Mouse (Mus musculus): ENCODE results near the gene Fpr2.

Gene Fpr2
- long read RNA-seq, experiment 1: 0 reads
- long read RNA-seq, experiment 2: 0 reads

- intact Hi-C loops (cut with DNase I): no loop called here
These were observed at the start of gene Fpr2, which contains the start of gene Fpr3 for GRCm38 (mm10) chr17:17887774-17888248. Fpr2 (plus strand) TSS chr17:17887824. Fpr3 (plus strand) TSS chr17:17887852.

- intact Hi-C loops (cut with DNase I): loop anchor here (5.0 to 10.0 kb wide), 2 partner anchors 71 to 213 kb away; partner anchors contain the start of gene Lnpep
These were observed 49.5 kb upstream of the Fpr2 start for GRCm38 (mm10) chr17:17837919-17838701.

DNA sequence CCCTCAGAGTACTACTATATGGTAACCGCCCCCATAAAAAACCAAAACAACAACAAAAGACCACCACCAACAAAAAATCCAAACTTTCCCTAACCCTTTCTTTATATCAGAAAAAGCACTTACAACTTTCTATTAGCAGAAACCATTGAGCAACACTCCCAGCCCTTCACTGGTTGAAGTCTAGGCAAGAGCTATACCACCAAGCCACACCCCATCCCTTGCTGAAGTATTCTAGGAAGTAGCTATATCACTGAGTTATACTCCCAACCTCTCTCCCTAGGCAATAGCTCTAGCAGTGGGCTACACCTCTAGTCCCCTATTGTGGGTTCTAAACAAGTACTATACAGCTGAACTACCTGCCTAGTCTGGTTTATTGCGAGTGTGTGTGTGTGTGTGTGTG lies 48.3 kb upstream of the Fpr2 start:
- intact Hi-C loops (cut with DNase I): loop anchor here (5.0 to 10.0 kb wide), 2 partner anchors 72 to 214 kb away; partner anchors contain the start of gene Lnpep

GRCm38 (mm10) chr17:17840796-17841195 lies 46.8 kb upstream of the Fpr2 start:
- intact Hi-C loops (cut with DNase I): no loop called here

GRCm38 (mm10) chr17:17843534-17844261 lies 43.9 kb upstream of the Fpr2 start:
- intact Hi-C loops (cut with DNase I): loop anchor here (2.0 kb wide), 1 partner anchor 53 kb away; no protein-coding TSS in a partner anchor

GRCm38 (mm10) chr17:17844606-17845005 lies 43.0 kb upstream of the Fpr2 start:
- intact Hi-C loops (cut with DNase I): loop anchor here (2.0 kb wide), 1 partner anchor 52 kb away; no protein-coding TSS in a partner anchor

DNA sequence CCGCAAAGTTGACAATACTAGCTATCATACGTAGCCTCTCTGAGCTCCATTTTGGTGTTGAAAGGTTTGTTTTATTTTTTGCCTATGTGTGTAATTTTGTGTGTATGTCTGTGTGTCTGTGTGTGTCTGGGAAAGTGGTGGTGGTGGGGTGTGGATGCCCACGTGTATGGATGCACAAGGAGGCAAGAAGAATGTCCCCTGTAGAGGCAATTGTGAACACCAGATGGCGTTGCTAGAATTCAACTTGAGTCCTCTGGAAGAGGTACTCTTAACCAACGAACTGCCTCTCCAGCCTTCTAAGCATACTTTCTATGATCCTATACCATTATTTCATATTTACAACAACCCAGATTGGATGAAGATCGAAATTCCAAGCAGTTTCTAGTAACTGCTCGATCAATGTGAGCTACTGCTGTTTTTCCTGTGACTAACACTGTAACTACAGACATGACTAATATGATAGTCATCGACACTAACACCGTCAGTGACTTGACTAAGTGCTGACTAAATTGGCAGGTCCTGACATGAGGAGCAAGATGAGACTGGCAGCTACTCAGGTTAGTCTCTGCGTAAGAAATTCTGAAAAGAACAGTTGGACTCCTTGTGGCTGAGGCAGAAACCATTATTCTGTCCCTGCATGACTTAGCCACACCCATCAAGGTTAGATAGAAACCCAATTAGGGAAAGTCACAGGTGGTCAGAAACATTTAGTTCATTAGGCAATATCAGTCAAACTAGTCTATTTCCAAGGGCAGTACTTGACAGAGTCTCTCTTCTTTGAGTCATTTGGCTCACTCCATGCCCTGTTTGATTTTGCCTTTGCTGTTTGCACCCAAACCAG lies 42.2 kb upstream of the Fpr2 start:
- intact Hi-C loops (cut with DNase I): loop anchor here (2.0 kb wide), 1 partner anchor 51 kb away; no protein-coding TSS in a partner anchor

GRCm38 (mm10) chr17:17848988-17849387 lies 38.6 kb upstream of the Fpr2 start:
- intact Hi-C loops (cut with DNase I): no loop called here

DNA sequence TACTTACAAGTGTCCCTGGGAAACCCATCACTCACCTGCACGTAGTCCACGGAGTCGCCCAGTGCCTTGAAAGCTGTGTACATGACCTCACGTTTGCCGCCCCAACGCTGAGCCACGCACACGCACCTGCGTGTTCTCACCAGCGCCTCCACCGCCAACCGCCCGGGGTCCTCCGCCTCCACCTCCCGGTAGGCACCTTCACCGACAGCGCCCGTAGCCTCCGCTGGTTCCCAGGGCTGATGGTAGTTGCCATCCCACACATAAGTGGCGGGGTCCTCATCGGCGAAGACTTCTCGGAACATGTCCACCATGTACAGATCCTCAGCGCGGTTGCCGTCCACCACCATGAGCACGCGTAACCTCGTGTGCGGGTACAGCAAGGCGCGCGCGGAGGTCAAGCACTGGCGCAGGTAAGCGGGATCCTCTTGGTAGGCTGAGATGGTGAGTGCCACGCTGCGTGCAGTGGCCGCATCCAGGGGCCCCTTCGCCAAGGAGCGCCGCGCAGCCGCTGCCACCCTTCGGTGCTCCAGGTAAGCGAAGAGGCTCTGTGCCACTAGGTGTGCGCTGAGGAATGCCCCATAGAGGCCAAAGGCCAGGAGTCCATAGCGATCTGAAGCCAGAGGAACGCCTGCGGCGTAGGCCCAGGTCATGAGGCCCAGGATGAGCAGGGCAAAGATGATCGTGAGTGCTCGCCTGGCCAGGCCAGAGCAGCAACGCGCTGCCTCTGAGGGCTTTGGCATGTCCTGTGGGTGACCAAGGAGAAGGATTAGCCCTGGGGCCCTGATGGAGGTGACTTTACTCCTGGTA lies 37.5 kb upstream of the Fpr2 start:
- intact Hi-C loops (cut with DNase I): no loop called here

GRCm38 (mm10) chr17:17855064-17855838 lies 32.4 kb upstream of the Fpr2 start, which contains the start of gene Has1:
Has1 (minus strand) TSS chr17:17855205.
- intact Hi-C loops (cut with DNase I): no loop called here

GRCm38 (mm10) chr17:17856612-17857011 lies 31.0 kb upstream of the Fpr2 start:
- intact Hi-C loops (cut with DNase I): no loop called here

- intact Hi-C loops (cut with DNase I): no loop called here
These were observed 30.2 kb upstream of the Fpr2 start for GRCm38 (mm10) chr17:17857446-17857845.

GRCm38 (mm10) chr17:17860110-17860509 lies 27.5 kb upstream of the Fpr2 start:
- intact Hi-C loops (cut with DNase I): no loop called here

DNA sequence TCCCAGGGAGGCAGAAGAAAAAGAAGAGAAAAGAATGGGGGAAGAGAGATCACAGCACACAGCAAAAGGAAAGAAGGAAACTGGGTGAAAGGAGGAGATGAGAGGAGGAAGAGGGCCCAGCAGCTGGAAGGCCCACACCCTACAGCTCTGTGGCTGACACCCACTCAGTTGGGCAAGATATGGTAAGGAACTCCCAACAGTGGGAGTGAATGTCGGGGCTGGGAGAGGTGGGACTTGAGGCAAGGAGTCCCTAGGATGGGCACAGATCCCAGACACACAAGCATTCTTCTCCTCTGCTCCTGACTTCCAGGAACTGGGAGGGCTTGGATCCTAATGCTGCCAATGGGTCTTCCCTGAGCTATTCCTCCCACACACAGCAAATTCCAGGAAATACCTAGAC lies 25.3 kb upstream of the Fpr2 start:
- intact Hi-C loops (cut with DNase I): no loop called here

GRCm38 (mm10) chr17:17865168-17865567 lies 22.5 kb upstream of the Fpr2 start:
- intact Hi-C loops (cut with DNase I): no loop called here

GRCm38 (mm10) chr17:17866801-17867469 lies 20.7 kb upstream of the Fpr2 start:
- intact Hi-C loops (cut with DNase I): no loop called here

GRCm38 (mm10) chr17:17870892-17871550 lies 16.6 kb upstream of the Fpr2 start:
- intact Hi-C loops (cut with DNase I): no loop called here

DNA sequence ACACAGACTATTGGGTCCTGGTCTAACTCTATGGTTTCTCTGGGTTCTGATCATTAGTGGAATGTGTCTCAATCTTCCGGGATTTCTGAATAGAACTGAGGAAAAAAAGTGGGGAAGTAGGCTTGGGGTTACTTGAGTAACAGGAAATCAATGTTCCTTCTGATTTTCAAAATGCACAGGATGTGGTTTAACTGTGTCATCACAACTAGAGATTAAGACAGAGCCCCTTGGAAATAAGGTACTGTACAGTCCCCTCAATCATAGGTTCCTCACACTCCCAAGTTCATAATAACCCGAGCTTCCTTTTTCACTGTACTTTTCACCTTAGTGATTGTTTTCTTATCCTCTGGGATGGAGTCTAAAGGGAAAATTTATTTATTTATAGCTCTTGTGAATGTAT lies 15.9 kb upstream of the Fpr2 start:
- intact Hi-C loops (cut with DNase I): no loop called here
